Mouse (Mus musculus) ovary, adult 10 weeks (tissue): ENCODE results near the gene Olfr1276. TPM values are rescaled to one million over a fixed set of nuclear protein-coding genes. Genes with fewer than 3 reads are reported as not detected.

Experiments
- polyA plus RNA-seq: library from polyadenylated mRNA; stranded (reverse); fragments of 350-450 nt; fragmentation: Illumina TruSeq; extraction: RNeasy Lipid Tissue Mini Kit (QIAGEN cat#74804); gene quantifications from one replicate; pipeline ENCODE4 v1.2.3, GENCODE M21; 2014

Olfr1276 gene
- polyA plus RNA-seq: not detected

GRCm38 (mm10) chr2:111254216-111254615, at the start of gene Olfr1276:
Gene Olfr1276, plus strand, starts transcription at chr2:111254516.

DNA sequence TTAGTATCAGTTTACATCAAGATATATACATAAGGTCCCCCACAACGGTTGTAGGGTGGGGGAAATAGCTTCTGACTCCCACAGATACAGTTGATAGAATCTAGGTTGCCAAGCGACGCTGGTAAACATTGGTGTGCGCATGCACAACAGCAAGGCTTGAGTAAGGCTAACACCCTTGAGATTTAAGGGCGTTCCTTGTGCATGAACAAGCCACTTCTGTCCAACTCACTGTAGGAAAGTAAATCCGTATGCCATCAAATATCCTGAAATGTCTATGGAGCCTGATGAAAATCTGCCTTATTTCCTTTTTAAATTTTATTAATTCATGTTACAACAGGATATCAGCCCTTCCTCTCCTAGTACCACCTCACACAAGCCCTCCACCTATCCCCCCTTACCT, 24.8 kb upstream of the Olfr1276 start, which contains the start of gene 4930430A15Rik:
Gene 4930430A15Rik (minus strand): TSS at position 101 of the 400 bp plus-strand sequence.

DNA sequence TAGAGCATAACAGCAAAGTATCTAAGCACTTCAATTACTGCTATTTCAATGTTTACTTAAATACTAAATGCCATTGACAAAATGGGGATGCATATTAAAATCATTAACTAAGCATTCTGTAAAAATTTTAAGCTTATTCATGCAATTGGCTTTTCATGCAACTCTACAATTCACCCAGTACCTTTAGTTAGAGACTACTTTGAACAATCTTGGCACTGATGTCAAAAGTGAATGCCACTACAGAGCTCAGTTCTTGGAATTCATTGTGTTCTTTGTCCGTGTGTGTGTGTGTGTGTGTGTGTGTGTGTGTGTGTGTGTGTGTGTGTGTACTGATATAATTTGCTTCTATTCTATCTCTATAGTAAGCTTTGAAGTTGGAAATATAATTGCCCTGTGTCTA, 19.1 kb upstream of the Olfr1276 start, which contains the start of gene Olfr1275:
Gene Olfr1275 (minus strand): TSS at position 101 of the 400 bp plus-strand sequence.

DNA sequence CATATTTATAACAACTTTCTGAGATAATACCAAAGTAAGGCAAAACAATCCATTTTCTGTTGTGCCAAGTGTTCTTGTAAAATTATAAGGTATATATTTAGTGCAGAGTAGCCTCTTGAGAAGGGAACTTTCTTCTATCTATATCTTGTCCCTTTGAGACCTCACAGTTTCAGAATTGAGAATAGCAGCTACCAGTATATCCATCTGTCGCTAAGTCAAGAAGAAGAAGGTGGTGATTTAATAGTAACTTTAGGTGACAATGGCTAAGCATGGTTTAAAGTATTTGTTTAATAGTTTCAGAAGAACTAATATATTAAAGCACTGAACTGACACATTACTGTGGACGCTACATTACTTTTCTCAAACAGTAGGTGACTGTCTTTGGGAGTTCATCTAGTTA, 19.7 kb downstream of the Olfr1276 start, which contains the start of gene Olfr1277:
Gene Olfr1277 (minus strand): TSS at position 101 of the 400 bp plus-strand sequence.

DNA sequence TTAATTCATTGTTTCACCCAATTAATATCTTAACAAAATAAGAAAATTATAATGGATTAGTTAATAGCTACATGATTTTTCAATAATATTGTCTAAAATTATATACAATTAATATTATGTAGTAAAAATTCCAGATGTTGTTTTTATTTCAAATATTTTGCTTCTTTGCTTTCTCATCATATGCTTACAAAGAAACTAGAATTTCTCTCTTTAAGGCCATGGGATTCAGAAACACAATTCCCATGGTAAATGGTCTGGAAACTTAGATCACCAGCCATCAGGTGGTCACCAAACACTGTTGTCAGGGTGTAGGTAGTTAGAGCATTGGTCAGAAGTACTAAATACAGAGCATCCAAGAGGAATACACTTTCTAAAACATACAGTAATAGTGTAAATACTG, 35.5 kb downstream of the Olfr1276 start, which contains the start of gene Olfr1278:
Gene Olfr1278 (plus strand): TSS at position 301 of the 400 bp plus-strand sequence.

DNA sequence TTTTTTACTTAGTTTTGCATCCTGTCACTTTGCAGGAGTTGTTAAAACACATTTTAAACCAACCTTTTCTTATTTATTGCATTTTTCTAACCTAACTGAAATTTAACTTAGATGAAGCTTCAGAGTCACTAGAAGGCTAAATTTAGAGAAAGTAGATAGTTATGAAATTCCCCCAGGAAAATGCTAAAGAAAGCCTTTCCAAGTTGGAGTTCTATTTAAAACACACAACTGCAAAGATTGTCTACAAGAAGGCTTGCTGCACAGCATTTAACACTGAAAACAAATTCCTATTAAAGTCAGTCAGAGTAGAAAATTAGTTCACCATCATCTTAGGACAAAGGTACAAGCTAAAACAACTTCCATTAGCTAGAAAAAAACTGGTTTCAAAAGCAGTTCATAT, 46.1 kb downstream of the Olfr1276 start, which contains the start of gene Olfr1279:
Gene Olfr1279 (plus strand): TSS at position 262 of the 400 bp plus-strand sequence.

Other genes starting within 250 kb of the Olfr1276 start
- not detected for gene Gm13941, start 148.5 kb upstream of the Olfr1276 start, polyA plus RNA-seq
- gene Gm15130, start 101.6 kb upstream of the Olfr1276 start, polyA plus RNA-seq: not detected
- not detected for gene 4930430A15Rik, start 24.9 kb upstream of the Olfr1276 start, polyA plus RNA-seq
- gene Olfr1275, start 19.2 kb upstream of the Olfr1276 start, polyA plus RNA-seq: not detected
- gene Olfr1277, start 19.6 kb downstream of the Olfr1276 start, polyA plus RNA-seq: not detected
- not detected for gene Olfr1278, start 35.6 kb downstream of the Olfr1276 start, polyA plus RNA-seq
- gene Olfr1279, start 46.1 kb downstream of the Olfr1276 start, polyA plus RNA-seq: not detected
- not detected for gene Olfr1280, start 59.5 kb downstream of the Olfr1276 start, polyA plus RNA-seq
- not detected for gene Olfr1281, start 72.0 kb downstream of the Olfr1276 start, polyA plus RNA-seq
- gene Olfr1282, start 81.6 kb downstream of the Olfr1276 start, polyA plus RNA-seq: not detected
- gene Olfr1283, start 112.3 kb downstream of the Olfr1276 start, polyA plus RNA-seq: not detected
- not detected for gene Olfr1284, start 121.0 kb downstream of the Olfr1276 start, polyA plus RNA-seq
- not detected for gene Olfr1286, start 168.6 kb downstream of the Olfr1276 start, polyA plus RNA-seq
- not detected for gene Olfr1287, start 194.6 kb downstream of the Olfr1276 start, polyA plus RNA-seq
- gene Olfr1288, start 219.6 kb downstream of the Olfr1276 start, polyA plus RNA-seq: not detected
- gene Olfr1289, start 226.3 kb downstream of the Olfr1276 start, polyA plus RNA-seq: not detected
- not detected for gene Olfr1290, start 239.3 kb downstream of the Olfr1276 start, polyA plus RNA-seq
- gene Olfr1291-ps1, start 242.7 kb downstream of the Olfr1276 start, polyA plus RNA-seq: not detected